Mouse (Mus musculus) monocyte, adult 59 days (primary cell): Measurements from ENCODE around the gene Fam76b. TPM values are rescaled to one million over a fixed set of nuclear protein-coding genes. Genes with fewer than 3 reads are reported as not detected.

Experiments used
- total RNA-seq, 2 experiments: library from RNA; stranded (reverse); gene quantifications; one replicate each; pipeline ENCODE4 v1.2.4; 2023

The Fam76b gene
- 10 to 100 TPM; 49.0 to 49.1 TPM for total RNA-seq

GRCm38 (mm10) chr9:13827406-13828086, at the start of gene Fam76b:
Fam76b (plus strand) TSS chr9:13827716.

GRCm38 (mm10) chr9:13826832-13827405, 597 bp upstream of the Fam76b start, which contains the start of gene Cep57:
Cep57 (minus strand) TSS chr9:13827107.

Other genes starting within 250 kb of the Fam76b start
- gene Mtmr2, start 79.3 kb upstream of the Fam76b start, total RNA-seq = 10 to 100 TPM; 34.7 to 44.7 TPM
- 10 to 100 TPM; 23.7 to 30.4 TPM for gene Cep57, start 609 bp upstream of the Fam76b start, total RNA-seq